Mouse (Mus musculus) effector memory CD4-positive, alpha-beta T cell, adult 7 months (primary cell): Measurements from ENCODE around the gene Olfr1311. TPM values are rescaled to one million over a fixed set of nuclear protein-coding genes. Genes with fewer than 3 reads are reported as not detected.

Experiments used
- polyA plus RNA-seq: library from polyadenylated mRNA; unstranded; fragments of 100-300 nt; shearing (Covaris generic); gene quantifications from one replicate; pipeline ENCODE4 v1.2.1, GENCODE M21; 2017

Gene Olfr1311
- polyA plus RNA-seq, result not detected

GRCm38 (mm10) chr2:112024312-112024711, at the start of gene Olfr1311:
Gene Olfr1311 (minus strand): TSS chr2:112024412.

GRCm38 (mm10) chr2:112050138-112050537, 25.9 kb upstream of the Olfr1311 start, which contains the start of gene Olfr1312:
Gene Olfr1312 (minus strand): TSS chr2:112050238.

GRCm38 (mm10) chr2:112012608-112013007, 11.6 kb downstream of the Olfr1311 start, which contains the start of gene Olfr1310:
Gene Olfr1310 (minus strand): TSS chr2:112012708.

GRCm38 (mm10) chr2:111990181-111990580, 34.0 kb downstream of the Olfr1311 start, which contains the start of gene Olfr1309:
Gene Olfr1309 (minus strand): TSS chr2:111990281.

Other genes starting within 250 kb of the Olfr1311 start
- not detected for gene Olfr1302, start 247.0 kb downstream of the Olfr1311 start, polyA plus RNA-seq
- not detected for gene Olfr1303, start 204.1 kb downstream of the Olfr1311 start, polyA plus RNA-seq
- not detected for gene Olfr1305, start 147.3 kb downstream of the Olfr1311 start, polyA plus RNA-seq
- not detected for gene Olfr1306, start 108.1 kb downstream of the Olfr1311 start, polyA plus RNA-seq
- gene Olfr1307, start 75.0 kb downstream of the Olfr1311 start, polyA plus RNA-seq, result 0.09 TPM
- not detected for gene Olfr1308, start 59.5 kb downstream of the Olfr1311 start, polyA plus RNA-seq
- not detected for gene Olfr1309, start 34.1 kb downstream of the Olfr1311 start, polyA plus RNA-seq
- gene Olfr1310, start 11.7 kb downstream of the Olfr1311 start, polyA plus RNA-seq, result not detected
- gene Olfr1312, start 25.8 kb upstream of the Olfr1311 start, polyA plus RNA-seq, result 0.23 TPM
- gene Olfr1313, start 53.4 kb upstream of the Olfr1311 start, polyA plus RNA-seq, result not detected
- gene Olfr1314, start 72.4 kb upstream of the Olfr1311 start, polyA plus RNA-seq, result not detected
- not detected for gene Olfr1315-ps1, start 91.0 kb upstream of the Olfr1311 start, polyA plus RNA-seq
- gene Olfr1316, start 110.6 kb upstream of the Olfr1311 start, polyA plus RNA-seq, result not detected
- not detected for gene Olfr1317, start 115.9 kb upstream of the Olfr1311 start, polyA plus RNA-seq
- not detected for gene Olfr1318, start 129.8 kb upstream of the Olfr1311 start, polyA plus RNA-seq
- gene Lpcat4, start 215.1 kb upstream of the Olfr1311 start, polyA plus RNA-seq, result 112 TPM
- 0.50 TPM for gene Nutm1, start 234.9 kb upstream of the Olfr1311 start, polyA plus RNA-seq
- gene Nop10, start 237.5 kb upstream of the Olfr1311 start, polyA plus RNA-seq, result 129 TPM
- gene Slc12a6, start 241.4 kb upstream of the Olfr1311 start, polyA plus RNA-seq, result 37.6 TPM
- not detected for gene Gm21985, start 241.9 kb upstream of the Olfr1311 start, polyA plus RNA-seq